Mouse (Mus musculus) intestine, postnatal 0 days (tissue): Measurements from ENCODE around the gene Skap1. TPM values are rescaled to one million over a fixed set of nuclear protein-coding genes. Genes with fewer than 3 reads are reported as not detected.

Experiments used
- ATAC-seq: fragments of 200-750 bp; cut with Nextera tagmentation; 2 replicates; pipeline ENCODE4 v1.8.0; 2017; ENCODE audit warnings: mild to moderate bottlenecking, moderate TSS enrichment, moderate library complexity
- H3K27ac ChIP-seq: fragments of 300-500 bp; sonication (generic); 2 replicates; pipeline ENCODE4 v1.5.1; 2014; ENCODE audit warnings: mild to moderate bottlenecking, low read depth, low read length, moderate library complexity
- H3K27me3 ChIP-seq: fragments of 300-500 bp; sonication (generic); replicated peaks from 2 replicates; pipeline ENCODE4 v1.6.1; 2014; ENCODE audit warnings: low read length, mixed read lengths; ENCODE audit not compliant: control insufficient read depth, insufficient read depth
- H3K36me3 ChIP-seq: fragments of 300-500 bp; sonication (generic); 2 replicates; pipeline ENCODE4 v1.6.1; 2014; ENCODE audit warnings: mild to moderate bottlenecking, moderate library complexity; ENCODE audit not compliant: control insufficient read depth, insufficient read depth
- H3K4me1 ChIP-seq: fragments of 300-500 bp; sonication (generic); replicated peaks from 2 replicates; pipeline ENCODE4 v1.6.1; 2014; ENCODE audit warnings: antibody characterized with exemption, low read length, mixed read lengths; ENCODE audit not compliant: control insufficient read depth, insufficient read depth
- H3K4me2 ChIP-seq: fragments of 300-500 bp; sonication (generic); replicated peaks from 2 replicates; pipeline ENCODE4 v1.6.1; 2014; ENCODE audit warnings: low read depth, mild to moderate bottlenecking, moderate library complexity
- H3K4me3 ChIP-seq: fragments of 300-500 bp; sonication (generic); 2 replicates; pipeline ENCODE4 v1.5.1; 2014; ENCODE audit warnings: low read depth, low read length
- H3K9ac ChIP-seq: fragments of 300-500 bp; sonication (generic); 2 replicates; pipeline ENCODE4 v1.6.1; 2014; ENCODE audit warnings: mild to moderate bottlenecking, low read depth, low read length
- H3K9me3 ChIP-seq: fragments of 300-500 bp; sonication (generic); 2 replicates; pipeline ENCODE4 v1.6.1; 2016; ENCODE audit warnings: mixed run types; ENCODE audit not compliant: control insufficient read depth
- CTCF ChIP-seq: sonication (generic); IDR thresholded peaks from 2 replicates; pipeline ENCODE4 v1.5.1; 2016; ENCODE audit warnings: low read depth, mild to moderate bottlenecking, control low read depth, antibody characterized with exemption, moderate library complexity
- WGBS: fragments of 180-500 bp; shearing (Covaris S2); extraction: QIAGEN DNeasy Blood & Tissue Kit; methylation state at CpG from one replicate; pipeline ENCODE4 v1.1.7; 2014; 5-methylcytosine and 5-hydroxymethylcytosine counted together
- polyA plus RNA-seq: library from polyadenylated mRNA; unstranded; fragments of >200 nt; fragmentation: Nextera tagmentation; extraction: Ambion mirVana; gene quantifications from 2 replicates; pipeline ENCODE4 v1.2.1, GENCODE M21; 2015

Skap1 gene
- polyA plus RNA-seq, 1 experiment from 2014 or later, result 0.46 TPM

- no peaks in the 10 kb centered on the region for H3K4me1 ChIP-seq
- 75% methylated on average over 14 of the region's 14 CpGs for WGBS
- no peaks in the 10 kb centered on the region for H3K36me3 ChIP-seq
- no peak overlapping the region for H3K4me2 ChIP-seq
- H3K27me3 ChIP-seq, result peaks cover 23% of the 10 kb centered on the region; the same call in 1 of the 2 replicates
- no peak overlapping the region for H3K4me3 ChIP-seq
- no peak overlapping the region for H3K27ac ChIP-seq
- no peak overlapping the region for H3K9ac ChIP-seq
- TF ChIP-seq CTCF, result peak; percentile 36; the same call in 1 of the 2 replicates
- H3K9me3 ChIP-seq, result no peaks in the 10 kb centered on the region
- no peak for ATAC-seq
Observed at GRCm38 (mm10) chr11:96737673-96738471, 273.5 kb downstream of the Skap1 start.

- H3K9ac ChIP-seq, result no peak overlapping the region
- no peaks in the 10 kb centered on the region for H3K4me1 ChIP-seq
- H3K36me3 ChIP-seq, result no peaks in the 10 kb centered on the region
- TF ChIP-seq CTCF, result no peak
- H3K4me3 ChIP-seq, result no peak overlapping the region
- ATAC-seq, result no peak
- H3K27me3 ChIP-seq, result peaks cover 23% of the 10 kb centered on the region; the same call in 1 of the 2 replicates
- no peak overlapping the region for H3K4me2 ChIP-seq
- H3K9me3 ChIP-seq, result no peaks in the 10 kb centered on the region
- H3K27ac ChIP-seq, result no peak overlapping the region
- WGBS, result 63% methylated on average over 12 of the region's 12 CpGs
Observed at GRCm38 (mm10) chr11:96740796-96741195, 276.4 kb downstream of the Skap1 start.

- peaks cover 25% of the 10 kb centered on the region; the same call in 1 of the 2 replicates for H3K27me3 ChIP-seq
- no peaks in the 10 kb centered on the region for H3K9me3 ChIP-seq
- ATAC-seq, result no peak
- no peak for TF ChIP-seq CTCF
- H3K4me2 ChIP-seq, result no peak overlapping the region
- H3K27ac ChIP-seq, result no peak overlapping the region
- WGBS, result 21% methylated on average over 12 of the region's 12 CpGs
- no peak overlapping the region for H3K9ac ChIP-seq
- H3K4me1 ChIP-seq, result no peaks in the 10 kb centered on the region
- no peak overlapping the region for H3K4me3 ChIP-seq
- no peaks in the 10 kb centered on the region for H3K36me3 ChIP-seq
Observed at GRCm38 (mm10) chr11:96741995-96742394, 277.6 kb downstream of the Skap1 start.

GRCm38 (mm10) chr11:96743000-96743399 lies 278.6 kb downstream of the Skap1 start:
- Histone ChIP-seq H3K9me3 (no peaks in the 10 kb centered on the region), H3K4me3 (no peak overlapping the region), H3K27me3 (peaks cover 25% of the 10 kb centered on the region; the same call in 1 of the 2 replicates), H3K4me1 (no peaks in the 10 kb centered on the region), H3K9ac (no peak overlapping the region), H3K27ac (no peak overlapping the region), H3K4me2 (no peak overlapping the region), H3K36me3 (no peaks in the 10 kb centered on the region)
- ATAC-seq, result no peak
- TF ChIP-seq CTCF, result no peak
- 33% methylated on average over 11 of the region's 11 CpGs for WGBS

GRCm38 (mm10) chr11:96743891-96744290 lies 279.5 kb downstream of the Skap1 start:
- WGBS, result 75% methylated on average over 4 of the region's 4 CpGs
- H3K9me3 ChIP-seq, result no peaks in the 10 kb centered on the region
- no peaks in the 10 kb centered on the region for H3K36me3 ChIP-seq
- H3K27me3 ChIP-seq, result peaks cover 25% of the 10 kb centered on the region; the same call in 1 of the 2 replicates
- H3K4me3 ChIP-seq, result no peak overlapping the region
- H3K4me2 ChIP-seq, result no peak overlapping the region
- H3K27ac ChIP-seq, result no peak overlapping the region
- no peak overlapping the region for H3K9ac ChIP-seq
- H3K4me1 ChIP-seq, result no peaks in the 10 kb centered on the region
- no peak for ATAC-seq
- TF ChIP-seq CTCF, result no peak

- H3K9ac ChIP-seq, result no peak overlapping the region
- no peak for ATAC-seq
- H3K9me3 ChIP-seq, result no peaks in the 10 kb centered on the region
- peaks cover 13% of the 10 kb centered on the region; the same call in 1 of the 2 replicates for H3K27me3 ChIP-seq
- H3K4me2 ChIP-seq, result no peak overlapping the region
- no peaks in the 10 kb centered on the region for H3K36me3 ChIP-seq
- no peak overlapping the region for H3K4me3 ChIP-seq
- TF ChIP-seq CTCF, result no peak
- no peak overlapping the region for H3K27ac ChIP-seq
- H3K4me1 ChIP-seq, result no peaks in the 10 kb centered on the region
- 67% methylated on average over 6 of the region's 6 CpGs for WGBS
Observed at GRCm38 (mm10) chr11:96746648-96747047, 282.3 kb downstream of the Skap1 start.
